Mouse (Mus musculus) kidney, postnatal 36 days (tissue): ENCODE measurements at regions not wholly inside any gene's neighbourhood (a gene's known extent, or its start where the extent isn't known, plus 50 kb on each side); places are given as distances from the start of the nearest gene placed in this dataset.

Source experiments
- DNase-seq, 2 experiments: peaks; one replicate each; pipeline ENCODE4 v3.0.0; 2021 to 2022; ENCODE audit warnings: mixed read lengths in 2 of 2

DNA sequence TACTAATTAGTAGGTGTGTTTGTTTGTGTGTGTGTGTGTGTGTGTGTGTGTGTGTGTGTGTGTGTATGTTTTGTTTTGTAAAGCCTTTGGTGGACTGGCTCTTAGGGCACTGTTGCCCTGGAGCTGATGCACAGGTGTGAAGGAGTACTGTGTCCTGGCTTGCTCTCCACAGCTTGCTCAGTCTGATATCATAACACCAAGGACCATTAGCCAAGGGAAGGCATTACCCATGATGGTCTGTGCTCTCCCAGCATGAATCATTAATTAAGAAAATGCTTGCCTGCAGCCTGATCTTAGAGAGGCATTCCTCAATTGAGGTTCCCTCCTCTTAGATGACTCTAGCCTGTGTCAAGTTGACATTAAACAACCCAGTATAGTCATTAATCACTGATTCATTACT, 54.7 kb downstream of the Spry2 start:
- no peak for DNase-seq

DNA sequence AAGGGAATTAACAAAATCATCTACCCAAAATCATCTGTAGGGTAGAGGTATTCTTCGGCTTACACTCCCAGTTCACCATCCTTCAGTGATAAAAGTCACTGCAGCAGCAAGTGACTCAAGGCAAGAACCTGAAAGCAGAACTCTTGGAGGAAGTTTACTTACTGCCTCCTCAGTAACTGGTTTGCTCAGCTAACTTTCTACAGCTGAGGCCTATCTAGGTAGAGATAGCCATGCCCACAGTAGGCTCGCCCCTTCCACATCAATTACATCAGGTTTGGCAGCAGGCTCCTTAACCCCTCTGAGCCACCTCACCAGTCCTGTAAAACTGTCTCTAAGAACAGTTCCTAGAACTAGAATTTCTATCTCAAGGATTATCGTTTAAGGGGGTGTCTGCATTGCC, 59.1 kb downstream of the Spry2 start:
- no peak for DNase-seq

DNA sequence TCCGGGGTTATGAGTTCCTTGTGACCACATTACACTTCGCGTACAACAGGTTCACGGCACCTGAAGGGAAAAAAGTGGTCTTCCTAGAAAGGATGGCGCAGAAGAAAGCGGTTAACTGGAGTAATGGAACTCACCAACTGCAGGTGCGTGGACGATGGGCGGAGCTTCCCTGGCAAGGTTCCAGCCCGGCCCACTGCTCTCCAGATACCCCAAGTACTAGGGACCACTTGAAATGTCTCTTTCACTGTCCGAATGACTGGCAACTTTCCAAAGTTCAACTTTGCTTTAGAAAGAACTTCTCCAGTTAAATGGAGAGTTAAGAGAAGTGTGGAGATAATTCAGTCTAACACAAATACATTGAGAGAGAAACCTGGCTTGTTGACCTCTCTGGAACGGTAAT, 65.9 kb downstream of the Spry2 start:
- DNase-seq, result no peak

DNA sequence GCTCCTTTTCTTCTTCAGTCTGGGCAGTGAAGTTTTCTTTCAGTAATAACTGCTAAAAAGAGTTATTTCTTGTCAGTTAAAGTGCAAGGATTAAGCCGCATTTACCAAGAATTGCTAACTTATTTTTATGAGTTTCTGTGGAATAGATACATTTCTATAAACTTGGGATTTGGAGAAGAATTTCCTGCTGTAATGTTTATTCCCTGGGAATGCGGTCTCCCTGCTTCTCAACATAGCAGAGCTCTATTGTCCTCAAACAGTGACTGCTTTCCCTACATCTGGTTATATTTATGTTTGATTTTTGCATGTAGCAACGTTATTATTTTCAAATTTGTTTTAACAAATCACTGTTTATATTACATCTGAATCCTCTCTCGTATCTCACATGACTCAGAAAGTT, 66.3 kb downstream of the Spry2 start:
- DNase-seq, result no peak

DNA sequence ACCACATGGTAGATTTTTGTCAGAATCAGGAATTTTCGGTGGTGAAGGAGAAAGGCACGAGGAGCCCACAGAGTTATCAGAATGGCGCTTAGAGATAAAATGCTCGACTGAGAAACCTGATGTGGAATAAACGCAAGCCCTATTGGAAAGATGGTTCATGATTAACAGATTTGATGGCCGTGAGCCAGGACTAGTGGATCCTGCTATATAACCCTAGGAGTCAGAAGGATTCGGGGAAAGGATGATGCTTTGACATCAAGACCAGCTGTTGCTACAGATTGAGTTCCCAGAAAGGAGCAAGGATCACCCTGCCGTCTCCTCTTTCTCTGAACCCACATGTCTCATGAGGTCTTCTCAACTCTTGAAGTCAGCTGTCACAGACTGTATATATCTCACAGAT, 73.5 kb downstream of the Spry2 start:
- DNase-seq, result peak; percentile 37 to 55

DNA sequence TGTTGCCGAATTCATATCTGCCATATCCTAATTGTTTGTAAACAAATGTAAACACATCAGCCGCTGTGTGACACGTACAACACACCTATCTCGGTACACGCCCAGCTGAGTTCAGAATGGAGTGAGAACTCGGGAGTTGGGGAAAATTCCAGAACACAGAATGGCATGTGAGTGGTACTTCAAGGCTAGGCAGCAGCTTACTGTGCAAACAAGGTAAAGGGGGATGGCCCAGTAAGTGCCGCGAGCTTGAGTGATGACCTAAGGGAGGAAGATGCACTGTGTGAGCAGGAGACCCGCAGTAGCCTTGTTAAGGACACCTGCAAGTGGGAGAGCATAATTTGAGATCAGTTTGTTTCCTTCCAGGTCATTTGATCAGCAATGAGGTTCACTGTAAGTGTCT, 74.0 kb downstream of the Spry2 start:
- DNase-seq, result no peak

DNA sequence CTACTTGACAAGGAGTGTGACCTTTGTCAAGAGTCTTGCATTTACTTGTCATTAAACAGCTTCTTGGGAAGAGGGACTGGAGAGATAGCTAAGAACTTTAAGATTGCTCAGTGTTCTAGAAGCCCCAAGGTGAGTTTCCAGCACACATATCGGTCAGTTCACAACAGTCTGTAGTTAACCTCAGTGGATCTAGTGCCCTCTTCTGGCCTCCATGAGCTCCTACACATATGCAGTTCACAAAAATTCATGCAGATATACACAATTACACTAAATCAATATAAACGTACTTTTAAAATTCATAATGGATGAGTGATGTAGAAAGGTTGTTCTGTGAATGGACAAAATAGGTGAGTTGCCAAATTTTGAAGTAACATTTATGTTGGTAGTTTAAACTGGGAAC, 77.1 kb downstream of the Spry2 start:
- DNase-seq, result no peak

DNA sequence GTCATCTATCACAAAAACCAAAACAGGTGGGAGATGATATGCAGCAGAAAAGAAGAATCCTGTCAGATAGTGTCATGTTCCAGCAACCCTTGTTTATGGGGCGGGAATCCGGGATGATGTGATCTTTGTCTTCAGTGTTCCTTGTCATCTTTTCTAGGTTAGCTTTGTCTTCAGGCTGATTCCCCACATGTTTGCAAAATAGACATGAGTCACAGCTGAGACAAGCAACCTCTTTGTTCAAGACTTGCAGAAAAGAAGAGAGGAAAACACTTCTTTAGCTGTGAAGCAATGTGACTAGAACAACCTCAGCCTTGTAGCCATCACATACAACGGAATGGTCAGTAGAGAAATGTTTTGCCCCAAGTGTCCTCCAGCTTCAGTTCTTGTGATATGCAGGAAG, 77.8 kb downstream of the Spry2 start:
- DNase-seq, result no peak

DNA sequence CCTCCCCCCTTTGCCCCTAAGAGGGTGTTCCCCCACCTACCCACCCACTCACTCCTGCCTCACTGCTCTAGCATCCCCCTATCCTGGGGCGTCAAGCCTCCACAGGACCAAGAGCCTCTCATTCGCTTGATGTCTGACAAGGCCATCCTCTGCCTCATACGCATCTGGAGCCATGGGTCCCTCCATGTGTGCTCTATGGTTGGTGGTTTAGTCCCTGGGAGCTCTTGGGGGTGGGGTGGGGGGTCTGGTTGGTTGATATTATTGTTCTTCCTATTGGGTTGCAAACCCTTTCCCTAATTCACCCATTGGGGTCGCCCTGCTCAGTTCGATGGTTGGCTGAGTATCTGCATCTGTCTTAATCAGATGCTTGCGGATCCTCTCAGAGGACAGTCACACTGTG, 79.1 kb downstream of the Spry2 start:
- no peak for DNase-seq

DNA sequence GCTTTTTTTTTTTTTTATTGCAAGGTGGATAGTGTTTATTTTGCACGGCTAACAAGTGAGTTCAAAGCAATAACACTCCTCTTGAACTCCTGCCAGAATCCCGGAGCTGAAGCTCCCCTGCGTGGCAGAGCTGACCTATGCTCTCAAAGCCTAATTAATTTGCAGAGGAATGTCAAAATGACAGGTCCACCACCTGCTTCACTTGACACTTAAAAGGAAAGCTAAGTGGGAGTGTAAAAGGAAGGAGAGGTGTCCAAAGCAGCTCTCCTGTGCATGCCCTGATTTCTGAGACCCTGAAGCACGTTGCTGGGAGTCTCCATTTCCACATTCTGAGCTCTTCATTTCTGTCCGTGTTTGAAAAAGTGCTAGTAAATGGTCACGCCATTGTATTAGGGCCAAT, 80.8 kb downstream of the Spry2 start:
- peak; percentile 65 to 86 for DNase-seq

DNA sequence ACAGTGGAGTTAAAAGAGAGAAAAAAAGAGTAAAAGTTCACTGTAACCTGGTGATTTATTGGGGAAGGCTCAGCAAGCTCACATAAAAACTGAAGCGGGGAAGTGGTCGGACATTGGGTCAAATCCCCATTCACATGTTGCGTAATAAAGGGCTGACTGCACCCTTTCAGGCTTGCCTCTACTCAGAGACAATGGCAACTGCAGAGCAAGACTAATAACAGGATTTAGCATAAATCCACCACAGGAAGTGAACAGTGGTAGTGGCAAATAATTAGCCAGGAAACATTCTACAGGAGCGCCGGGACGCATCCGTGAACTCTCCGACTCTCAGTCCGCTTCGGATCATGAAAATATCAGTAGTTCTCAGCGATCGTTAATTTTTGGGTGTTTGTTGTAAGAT, 81.3 kb downstream of the Spry2 start:
- peak; percentile 33 to 45 for DNase-seq

DNA sequence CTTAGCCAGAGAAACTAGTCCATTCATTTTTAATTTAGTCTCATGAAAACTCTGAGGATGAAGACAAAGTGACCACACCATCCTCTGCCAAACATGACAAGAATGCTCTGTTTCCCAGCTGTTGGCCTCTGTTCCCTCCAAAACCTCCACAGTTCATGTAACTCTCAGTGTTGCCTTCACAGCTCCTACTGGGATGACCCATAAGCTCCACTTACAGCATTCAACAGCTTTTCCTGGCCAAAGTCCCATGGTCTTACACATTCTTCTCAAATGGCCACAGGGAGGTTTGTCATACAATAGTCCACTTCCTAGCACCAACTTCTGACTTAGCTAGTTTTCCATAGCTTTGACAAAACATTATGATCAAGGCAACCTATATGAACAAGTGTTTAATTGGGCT, 83.0 kb downstream of the Spry2 start:
- no peak for DNase-seq

DNA sequence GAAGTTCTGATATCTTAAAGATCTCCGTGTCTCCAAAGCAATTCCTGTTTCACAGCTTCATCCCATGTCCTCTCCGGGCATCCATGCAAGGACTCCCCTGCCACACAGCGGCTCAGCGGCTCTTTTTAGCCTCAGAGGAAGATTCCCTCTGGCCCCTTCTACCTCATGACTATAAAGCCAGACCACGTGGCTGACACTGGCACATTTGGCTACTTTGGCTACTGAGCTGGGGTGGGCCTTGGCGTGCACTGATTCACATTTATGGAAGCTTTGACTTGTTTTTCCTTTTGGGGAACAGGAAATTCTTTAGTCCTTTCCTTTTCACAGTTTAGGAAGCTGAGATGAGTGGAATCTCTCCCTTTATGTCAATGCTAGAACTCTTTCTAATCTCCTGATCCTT, 83.5 kb downstream of the Spry2 start:
- no peak for DNase-seq

DNA sequence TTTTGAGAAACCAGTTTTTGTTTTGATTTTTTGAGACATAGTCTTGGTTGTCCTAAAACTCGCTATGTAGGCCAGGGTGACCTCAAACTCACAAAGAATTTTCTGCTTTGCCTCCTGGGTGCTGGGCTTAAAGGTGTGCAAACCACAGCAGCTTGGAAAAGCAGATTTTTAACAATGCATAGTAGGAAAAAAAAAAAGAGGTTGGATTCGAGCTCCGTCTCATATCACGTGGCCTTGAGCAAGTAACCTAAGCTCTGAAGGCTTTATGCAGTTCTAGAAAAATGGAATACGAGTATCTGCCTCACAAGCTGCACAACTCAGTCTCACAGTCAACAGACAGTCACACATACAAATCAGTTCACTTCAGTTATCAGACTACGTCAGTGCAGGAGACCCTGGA, 90.9 kb downstream of the Spry2 start:
- no peak for DNase-seq

DNA sequence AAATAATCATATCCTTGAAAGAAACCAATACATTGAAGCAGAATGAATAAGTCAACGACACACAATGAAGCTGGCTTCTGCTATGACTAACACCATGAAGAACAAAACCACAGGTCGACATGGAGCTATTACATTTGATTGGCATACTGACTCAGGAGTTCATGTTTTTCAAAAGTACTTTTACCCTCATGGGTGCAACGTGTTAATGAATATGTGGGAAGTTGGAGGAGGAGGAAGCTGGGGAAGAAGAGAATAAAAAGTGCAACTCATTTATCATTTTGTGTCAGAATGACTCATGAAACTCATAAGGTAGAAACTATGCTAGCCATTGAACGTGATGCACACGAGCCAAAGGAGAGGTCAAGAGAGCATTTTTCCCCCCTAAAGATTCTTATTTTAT, 91.3 kb downstream of the Spry2 start:
- no peak for DNase-seq

DNA sequence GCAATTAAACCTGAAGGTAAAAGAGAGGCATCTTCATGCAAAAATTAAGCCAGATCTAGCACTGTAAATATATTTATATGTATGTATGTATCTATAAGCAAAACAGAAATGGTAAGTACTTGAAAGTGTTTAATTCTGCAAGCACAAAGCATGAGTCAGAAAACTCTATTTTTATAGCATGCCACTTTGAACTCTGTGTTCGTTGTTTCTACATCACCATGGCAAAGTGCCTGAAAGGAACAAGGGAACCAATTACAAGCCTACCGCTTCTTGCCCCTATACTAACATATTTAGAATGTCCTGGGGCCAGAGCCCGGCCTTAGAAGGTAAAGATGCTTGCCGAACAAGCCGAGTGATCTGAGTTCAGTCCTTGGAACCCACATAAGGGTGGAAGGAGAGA, 91.9 kb downstream of the Spry2 start:
- no peak for DNase-seq

DNA sequence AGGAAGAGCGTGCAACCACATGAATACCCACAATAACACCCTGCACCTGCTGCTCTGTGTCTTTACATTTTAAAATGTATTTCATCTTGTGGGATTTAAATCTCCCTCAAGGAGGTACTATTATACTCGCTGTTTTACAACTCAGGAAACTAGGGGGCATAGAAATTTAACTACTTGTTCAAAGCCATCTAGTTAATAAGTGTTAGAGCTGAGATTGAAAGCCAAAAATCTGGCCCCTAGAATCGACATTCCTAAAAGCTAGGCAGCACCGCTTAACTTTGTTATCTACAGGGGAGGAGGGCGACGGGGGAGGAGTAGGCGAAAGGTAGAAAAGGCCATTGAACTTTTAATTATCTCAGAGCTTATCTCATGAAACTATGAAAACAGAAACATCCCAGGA, 93.3 kb downstream of the Spry2 start:
- peak; percentile 18 to 24 for DNase-seq

DNA sequence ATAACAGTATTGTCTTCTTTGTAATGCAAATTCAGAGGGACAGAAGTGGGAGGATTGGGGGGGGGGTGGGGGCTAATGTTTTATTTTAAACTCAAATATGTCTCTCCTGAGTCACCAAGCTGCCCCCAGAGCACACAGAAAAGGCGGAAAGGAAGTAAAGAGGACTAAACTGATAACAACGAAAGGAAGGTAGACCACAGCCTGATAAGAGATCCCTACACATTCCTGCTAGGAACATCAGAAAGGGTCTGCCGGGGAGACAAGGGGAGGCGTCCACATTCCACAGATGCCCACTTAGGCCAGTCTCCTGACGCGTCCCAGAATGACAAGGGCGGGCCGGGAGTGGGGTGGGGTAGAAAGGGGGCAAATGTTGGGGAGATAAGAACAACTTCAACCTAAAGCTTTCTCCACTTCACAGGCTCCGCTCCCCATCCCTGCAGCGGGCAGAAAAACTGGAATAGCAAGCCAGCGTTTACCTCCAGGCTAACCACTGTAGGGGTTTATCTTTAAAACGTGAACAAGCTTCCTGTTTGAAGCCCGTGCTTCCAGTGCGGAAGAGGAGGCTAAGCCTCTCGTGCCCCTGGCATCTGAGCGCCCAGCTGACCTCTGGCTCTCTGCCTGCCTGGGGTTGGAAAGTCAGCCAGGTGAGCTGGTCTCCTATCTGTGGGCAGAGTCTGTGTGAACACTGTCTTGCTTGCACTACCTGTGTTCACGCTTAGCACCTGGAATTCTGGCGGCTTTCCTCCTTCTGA, 93.9 kb downstream of the Spry2 start:
- DNase-seq, result peak; percentile 55 to 75

DNA sequence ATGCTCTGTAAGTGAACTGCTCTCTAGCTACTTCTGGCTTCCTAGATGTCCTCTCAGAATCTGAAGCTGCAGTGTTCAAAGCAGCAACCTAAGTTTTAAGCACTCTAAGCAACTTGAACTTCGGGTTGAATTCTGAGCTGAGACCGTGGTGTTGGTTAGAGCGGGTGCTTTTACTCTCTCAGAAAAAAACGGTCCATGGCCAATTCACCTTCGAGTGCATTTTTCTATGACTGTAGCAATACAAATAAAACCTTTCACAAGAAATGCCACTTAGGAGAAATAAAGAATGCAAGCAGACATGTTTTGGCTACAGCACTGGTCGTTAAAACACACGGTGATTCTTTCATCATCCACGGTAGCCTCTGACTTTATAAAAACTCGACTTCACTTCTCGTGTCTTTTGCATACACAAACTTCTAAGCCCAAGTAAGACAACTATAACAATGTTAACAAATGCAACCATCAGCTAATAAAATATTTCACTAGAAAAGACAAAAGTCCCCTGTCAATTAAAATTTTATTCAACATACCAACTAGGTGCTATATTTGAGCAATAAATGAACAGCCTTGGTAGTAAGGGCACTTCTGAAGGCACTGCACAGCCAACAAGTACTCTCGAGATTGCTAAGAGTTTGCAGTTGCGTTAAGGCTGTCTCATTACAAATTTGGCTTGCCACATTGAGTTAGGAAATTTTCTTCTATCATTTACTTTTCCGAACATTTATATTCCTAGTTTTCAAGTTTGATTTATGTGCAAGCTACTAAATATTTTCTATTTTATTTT, 96.3 kb downstream of the Spry2 start:
- no peak for DNase-seq

DNA sequence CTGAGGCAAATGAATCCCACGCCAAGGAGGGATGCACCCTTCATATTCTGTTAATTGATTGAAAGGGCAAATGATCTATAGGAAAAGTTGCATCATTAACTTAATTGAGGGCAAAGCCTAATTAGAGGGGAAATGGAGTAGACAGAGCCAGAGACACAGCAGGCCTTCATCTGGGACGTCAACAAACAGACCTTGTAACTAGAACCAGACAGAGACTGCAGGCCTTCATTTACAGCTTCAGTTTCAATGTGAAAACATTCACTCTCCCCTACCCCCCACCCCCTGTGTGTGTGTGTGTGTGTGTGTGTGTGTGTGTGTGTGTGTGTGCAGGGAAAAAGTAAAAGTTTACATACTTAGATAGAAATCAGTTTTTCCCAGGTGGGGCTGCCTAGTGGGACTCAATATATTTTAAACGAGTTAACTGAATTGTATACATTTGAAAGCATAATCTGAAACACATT, 97.2 kb downstream of the Spry2 start:
- DNase-seq, result no peak

DNA sequence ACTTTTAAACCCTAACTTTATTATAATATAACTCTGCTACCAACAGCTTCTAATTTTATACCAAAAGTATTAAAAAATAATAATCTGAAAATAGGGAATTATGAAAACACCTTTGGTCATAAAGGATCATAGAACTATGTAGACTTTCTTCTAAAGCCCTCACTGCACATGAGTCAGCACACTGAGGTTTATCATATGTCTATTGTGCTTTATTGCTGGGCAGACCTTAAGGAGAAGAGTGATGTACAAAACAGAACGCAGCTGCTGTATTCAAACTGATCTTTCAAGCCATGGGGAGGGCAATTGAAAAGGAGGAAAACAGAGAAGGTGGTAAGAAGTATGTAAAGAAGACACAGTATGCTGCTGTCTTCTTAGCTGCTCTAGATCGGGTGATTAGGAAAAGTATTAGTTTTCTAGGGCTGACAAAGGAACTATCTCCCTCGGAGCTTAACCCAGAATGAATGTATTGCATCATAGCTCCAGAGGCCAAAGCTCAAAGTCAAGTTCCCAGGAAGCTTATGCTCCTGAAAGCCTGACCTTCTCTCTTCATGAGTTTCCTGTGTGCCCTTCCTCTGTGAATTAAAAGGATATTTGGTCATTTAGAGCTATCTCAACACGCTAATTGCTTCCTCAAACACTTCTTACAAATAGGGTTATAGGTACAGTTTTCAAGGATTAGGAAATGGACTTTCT, 103.5 kb downstream of the Spry2 start:
- DNase-seq, result peak; percentile 9 to 35

DNA sequence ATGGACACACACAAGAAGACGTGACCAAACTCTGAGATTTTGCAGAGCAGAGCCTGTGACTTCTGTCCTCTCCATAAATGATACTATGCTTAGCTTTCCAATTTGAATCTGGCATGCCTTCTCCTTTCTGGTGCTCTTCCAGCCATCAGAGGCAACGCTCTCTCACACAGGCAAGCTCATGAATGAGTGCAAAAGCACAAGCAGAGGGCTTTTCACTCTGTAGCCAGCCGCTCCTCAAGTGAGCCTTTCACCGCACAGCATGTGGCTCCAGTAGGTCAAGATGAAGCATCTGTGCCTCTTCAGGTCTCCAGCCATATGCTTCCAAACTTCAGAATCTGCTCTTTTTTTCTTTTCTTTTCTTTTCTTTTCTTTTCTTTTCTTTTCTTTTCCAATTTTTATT, 106.2 kb downstream of the Spry2 start:
- no peak for DNase-seq

DNA sequence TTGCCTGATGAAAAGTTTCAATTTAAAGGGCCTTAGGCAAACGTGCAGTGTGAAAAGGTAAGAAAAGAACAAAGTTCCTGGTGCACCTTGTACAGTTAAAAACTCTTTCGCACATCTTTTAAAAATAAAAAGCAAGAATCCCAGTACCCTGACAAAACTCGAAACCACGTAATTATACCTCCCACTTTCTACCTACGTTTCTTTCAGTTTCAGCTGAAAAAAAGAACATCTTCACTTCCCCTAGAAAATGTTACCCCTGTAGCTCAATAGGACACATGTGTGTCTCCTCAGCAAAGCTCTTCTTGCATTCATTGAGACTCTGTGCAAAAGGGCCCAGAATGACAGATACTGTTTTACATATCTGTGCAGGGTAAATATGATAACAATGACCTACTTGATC, 113.2 kb downstream of the Spry2 start:
- no peak for DNase-seq

DNA sequence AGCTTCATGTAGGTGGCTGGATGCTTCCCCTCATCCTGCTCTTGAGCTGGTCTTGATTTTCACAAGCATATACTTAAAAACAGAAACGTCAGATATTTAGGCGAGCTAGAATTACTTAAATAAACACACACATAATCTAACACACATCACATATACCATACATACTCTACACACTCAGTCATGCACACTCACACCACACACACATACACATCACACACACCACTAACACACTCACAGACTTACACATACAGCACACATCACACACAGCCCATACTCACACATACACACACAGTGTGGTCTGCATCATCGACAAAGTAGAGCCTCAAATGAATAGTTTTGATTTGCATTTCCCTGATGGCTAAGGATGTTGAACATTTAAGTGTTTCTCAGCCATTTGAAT, 116.9 kb downstream of the Spry2 start:
- DNase-seq, result no peak
